Mouse (Mus musculus): ENCODE results near the gene Mta2. TPM values are rescaled to one million over a fixed set of nuclear protein-coding genes. Genes with fewer than 3 reads are reported as not detected.

Gene Mta2
- polyA plus RNA-seq, 1 experiment from 2014 or later, result 45.7 TPM

- peaks cover 17% of the 10 kb centered on the region; the same call in 1 of the 2 replicates for H3K4me1 ChIP-seq (ENCODE audit: insufficient read depth)
- H3K36me3 ChIP-seq (replicated peaks; ENCODE audit: insufficient read depth, low read length), result no peaks in the 10 kb centered on the region; the same call in 1 of the 2 replicates
- H3K9me3 ChIP-seq (ENCODE audit: low read length), result no peaks in the 10 kb centered on the region
- ATAC-seq, result no peak
- H3K4me2 ChIP-seq (ENCODE audit: low read depth, low read length), result no peak overlapping the region
- H3K27ac ChIP-seq (ENCODE audit: low read depth), result no peak overlapping the region
- TF ChIP-seq CTCF (IDR thresholded peaks at IDR 0.05; ENCODE audit: low read depth) (no peak), EP300 (IDR thresholded peaks at IDR 0.05; ENCODE audit: low read depth) (no peak)
- DNase-seq, result no peak
- no peak overlapping the region for H3K4me3 ChIP-seq (ENCODE audit: low read depth, low read length)
- 87% methylated on average over 6 of the region's 6 CpGs for WGBS (ENCODE audit: insufficient replicate concordance)
- H3K9ac ChIP-seq (replicated peaks), result no peak overlapping the region
- no peaks in the 10 kb centered on the region for H3K27me3 ChIP-seq (ENCODE audit: insufficient read depth, low read length)
These were observed 54.9 kb downstream of the Mta2 start for GRCm38 (mm10) chr19:8996601-8997000.

- H3K9ac ChIP-seq (replicated peaks), result no peak overlapping the region; the same call in 1 of the 2 replicates
- peak; percentile 75 for DNase-seq
- H3K36me3 ChIP-seq (replicated peaks; ENCODE audit: insufficient read depth, low read length), result no peaks in the 10 kb centered on the region; the same call in 1 of the 2 replicates
- ATAC-seq, result peak; percentile 85
- no peaks in the 10 kb centered on the region for H3K9me3 ChIP-seq (ENCODE audit: low read length)
- peaks cover 17% of the 10 kb centered on the region; the same call in 1 of the 2 replicates for H3K4me1 ChIP-seq (ENCODE audit: insufficient read depth)
- TF ChIP-seq CTCF (IDR thresholded peaks at IDR 0.05; ENCODE audit: low read depth), result 0 out of 2 replicates have a peak, but pooled peaks have one; percentile 9
- no peak for TF ChIP-seq EP300 (IDR thresholded peaks at IDR 0.05; ENCODE audit: low read depth)
- H3K4me3 ChIP-seq (ENCODE audit: low read depth, low read length), result no peak overlapping the region
- WGBS (ENCODE audit: insufficient replicate concordance), result 55% methylated on average over 4 of the region's 4 CpGs
- H3K4me2 ChIP-seq (ENCODE audit: low read depth, low read length), result no peak overlapping the region
- H3K27ac ChIP-seq (ENCODE audit: low read depth), result peak overlapping the region; percentile 2; the same call in 1 of the 2 replicates
- H3K27me3 ChIP-seq (ENCODE audit: insufficient read depth, low read length), result no peaks in the 10 kb centered on the region
These were observed 55.9 kb downstream of the Mta2 start for GRCm38 (mm10) chr19:8997546-8997945.

- no peak for DNase-seq
- H3K27me3 ChIP-seq (ENCODE audit: insufficient read depth, low read length), result no peaks in the 10 kb centered on the region
- ATAC-seq, result no peak
- H3K4me2 ChIP-seq (ENCODE audit: low read depth, low read length), result no peak overlapping the region
- no peak overlapping the region for H3K4me3 ChIP-seq (ENCODE audit: low read depth, low read length)
- H3K27ac ChIP-seq (ENCODE audit: low read depth), result no peak overlapping the region
- WGBS (ENCODE audit: insufficient replicate concordance), result 73% methylated on average over 6 of the region's 6 CpGs
- TF ChIP-seq CTCF (IDR thresholded peaks at IDR 0.05; ENCODE audit: low read depth) (no peak), EP300 (IDR thresholded peaks at IDR 0.05; ENCODE audit: low read depth) (no peak)
- H3K9ac ChIP-seq (replicated peaks), result no peak overlapping the region
- H3K36me3 ChIP-seq (replicated peaks; ENCODE audit: insufficient read depth, low read length), result no peaks in the 10 kb centered on the region; the same call in 1 of the 2 replicates
- H3K9me3 ChIP-seq (ENCODE audit: low read length), result no peaks in the 10 kb centered on the region
- peaks cover 17% of the 10 kb centered on the region; the same call in 1 of the 2 replicates for H3K4me1 ChIP-seq (ENCODE audit: insufficient read depth)
These were observed 56.9 kb downstream of the Mta2 start for GRCm38 (mm10) chr19:8998546-8998945.

- ATAC-seq, result no peak
- WGBS (ENCODE audit: insufficient replicate concordance), result 83% methylated on average over 4 of the region's 4 CpGs
- no peak for TF ChIP-seq CTCF (IDR thresholded peaks at IDR 0.05; ENCODE audit: low read depth)
- TF ChIP-seq EP300 (IDR thresholded peaks at IDR 0.05; ENCODE audit: low read depth), result no peak
These were observed 57.5 kb downstream of the Mta2 start for GRCm38 (mm10) chr19:8999223-8999622.

More at GRCm38 (mm10) chr19:8999223-8999622, 57.5 kb downstream of the Mta2 start:
- H3K4me3 ChIP-seq (ENCODE audit: low read depth, low read length), result no peak overlapping the region
- H3K27me3 ChIP-seq (ENCODE audit: insufficient read depth, low read length), result no peaks in the 10 kb centered on the region
- H3K9me3 ChIP-seq (ENCODE audit: low read length), result no peaks in the 10 kb centered on the region
- no peak overlapping the region for H3K9ac ChIP-seq (replicated peaks)
- H3K36me3 ChIP-seq (replicated peaks; ENCODE audit: insufficient read depth, low read length), result no peaks in the 10 kb centered on the region; the same call in 1 of the 2 replicates
- H3K4me2 ChIP-seq (ENCODE audit: low read depth, low read length), result no peak overlapping the region
- no peak for DNase-seq
- no peak overlapping the region for H3K27ac ChIP-seq (ENCODE audit: low read depth)
- peaks cover 17% of the 10 kb centered on the region; the same call in 1 of the 2 replicates for H3K4me1 ChIP-seq (ENCODE audit: insufficient read depth)

Other genes with a start within 250 kb of the Mta2 start
- gene Slc3a2, start 218.5 kb upstream of the Mta2 start, polyA plus RNA-seq (2015; fragmentation: Nextera tagmentation; extraction: Ambion mirVana), result 64.4 and 68.0 TPM in 2 replicates
- gene Wdr74, start 206.0 kb upstream of the Mta2 start, polyA plus RNA-seq (2015; fragmentation: Nextera tagmentation; extraction: Ambion mirVana), result 36.0 and 36.8 TPM in 2 replicates
- gene 1700092M07Rik, start 201.2 kb upstream of the Mta2 start, polyA plus RNA-seq (2015; fragmentation: Nextera tagmentation; extraction: Ambion mirVana), result 0.31 and 0.43 TPM in 2 replicates
- 36.3 and 37.5 TPM in 2 replicates for gene Stx5a, start 200.5 kb upstream of the Mta2 start, polyA plus RNA-seq (2015; fragmentation: Nextera tagmentation; extraction: Ambion mirVana)
- 47.9 and 49.9 TPM in 2 replicates for gene Nxf1, start 184.8 kb upstream of the Mta2 start, polyA plus RNA-seq (2015; fragmentation: Nextera tagmentation; extraction: Ambion mirVana)
- gene Tmem223, start 170.9 kb upstream of the Mta2 start, polyA plus RNA-seq (2015; fragmentation: Nextera tagmentation; extraction: Ambion mirVana), result 56.0 and 59.1 TPM in 2 replicates
- gene Tmem179b, start 167.4 kb upstream of the Mta2 start, polyA plus RNA-seq (2015; fragmentation: Nextera tagmentation; extraction: Ambion mirVana), result 76.3 and 80.3 TPM in 2 replicates
- gene Taf6l, start 155.5 kb upstream of the Mta2 start, polyA plus RNA-seq (2015; fragmentation: Nextera tagmentation; extraction: Ambion mirVana), result 6.6 and 7.9 TPM in 2 replicates
- gene Polr2g, start 143.3 kb upstream of the Mta2 start, polyA plus RNA-seq (2015; fragmentation: Nextera tagmentation; extraction: Ambion mirVana), result 61.7 and 63.3 TPM in 2 replicates
- gene Zbtb3, start 139.3 kb upstream of the Mta2 start, polyA plus RNA-seq (2015; fragmentation: Nextera tagmentation; extraction: Ambion mirVana), result 0.82 and 0.91 TPM in 2 replicates
- 9.8 and 12.5 TPM in 2 replicates for gene Ttc9c, start 122.5 kb upstream of the Mta2 start, polyA plus RNA-seq (2015; fragmentation: Nextera tagmentation; extraction: Ambion mirVana)
- gene Hnrnpul2, start 121.9 kb upstream of the Mta2 start, polyA plus RNA-seq (2015; fragmentation: Nextera tagmentation; extraction: Ambion mirVana), result 2.1 and 2.3 TPM in 2 replicates
- not detected in 2 replicates for gene AC129217.1, start 112.1 kb upstream of the Mta2 start, polyA plus RNA-seq (2015; fragmentation: Nextera tagmentation; extraction: Ambion mirVana)
- 30.5 and 32.7 TPM in 2 replicates for gene Bscl2, start 104.4 kb upstream of the Mta2 start, polyA plus RNA-seq (2015; fragmentation: Nextera tagmentation; extraction: Ambion mirVana)
- 0.08 and 0.23 TPM in 2 replicates for gene Gng3, start 102.7 kb upstream of the Mta2 start, polyA plus RNA-seq (2015; fragmentation: Nextera tagmentation; extraction: Ambion mirVana)
- 0.24 and 0.26 TPM in 2 replicates for gene Lrrn4cl, start 91.1 kb upstream of the Mta2 start, polyA plus RNA-seq (2015; fragmentation: Nextera tagmentation; extraction: Ambion mirVana)
- gene Ubxn1, start 70.4 kb upstream of the Mta2 start, polyA plus RNA-seq (2015; fragmentation: Nextera tagmentation; extraction: Ambion mirVana), result 147 TPM in 2 replicates
- gene Uqcc3, start 61.0 kb upstream of the Mta2 start, polyA plus RNA-seq (2015; fragmentation: Nextera tagmentation; extraction: Ambion mirVana), result 48.6 and 52.6 TPM in 2 replicates
- gene Lbhd1, start 58.1 kb upstream of the Mta2 start, polyA plus RNA-seq (2015; fragmentation: Nextera tagmentation; extraction: Ambion mirVana), result 27.5 and 31.3 TPM in 2 replicates
- not detected in 2 replicates for gene Gm49403, start 57.9 kb upstream of the Mta2 start, polyA plus RNA-seq (2015; fragmentation: Nextera tagmentation; extraction: Ambion mirVana)
- gene 1810009A15Rik, start 53.0 kb upstream of the Mta2 start, polyA plus RNA-seq (2015; fragmentation: Nextera tagmentation; extraction: Ambion mirVana), result 30.5 and 32.5 TPM in 2 replicates
- gene Gm49416, start 52.9 kb upstream of the Mta2 start, polyA plus RNA-seq (2015; fragmentation: Nextera tagmentation; extraction: Ambion mirVana), result not detected in 2 replicates
- gene Ints5, start 48.9 kb upstream of the Mta2 start, polyA plus RNA-seq (2015; fragmentation: Nextera tagmentation; extraction: Ambion mirVana), result 11.4 and 12.1 TPM in 2 replicates
- 29.4 and 32.4 TPM in 2 replicates for gene Ganab, start 43.8 kb upstream of the Mta2 start, polyA plus RNA-seq (2015; fragmentation: Nextera tagmentation; extraction: Ambion mirVana)
- gene B3gat3, start 21.5 kb upstream of the Mta2 start, polyA plus RNA-seq (2015; fragmentation: Nextera tagmentation; extraction: Ambion mirVana), result 20.2 and 22.3 TPM in 2 replicates
- gene Rom1, start 12.5 kb upstream of the Mta2 start, polyA plus RNA-seq (2015; fragmentation: Nextera tagmentation; extraction: Ambion mirVana), result 2.0 and 2.5 TPM in 2 replicates
- 8.0 and 9.5 TPM in 2 replicates for gene Eml3, start 12.3 kb upstream of the Mta2 start, polyA plus RNA-seq (2015; fragmentation: Nextera tagmentation; extraction: Ambion mirVana)
- 9.0 and 10.7 TPM in 2 replicates for gene Tut1, start 12.0 kb downstream of the Mta2 start, polyA plus RNA-seq (2015; fragmentation: Nextera tagmentation; extraction: Ambion mirVana)
- gene Eef1g, start 25.2 kb downstream of the Mta2 start, polyA plus RNA-seq (2015; fragmentation: Nextera tagmentation; extraction: Ambion mirVana), result 129 and 134 TPM in 2 replicates
- gene Ahnak, start 47.4 kb downstream of the Mta2 start, polyA plus RNA-seq (2015; fragmentation: Nextera tagmentation; extraction: Ambion mirVana), result 3.5 and 4.0 TPM in 2 replicates
- 0.85 and 3.7 TPM in 2 replicates for gene Scgb1a1, start 146.1 kb downstream of the Mta2 start, polyA plus RNA-seq (2015; fragmentation: Nextera tagmentation; extraction: Ambion mirVana)
- 7.0 and 8.3 TPM in 2 replicates for gene Asrgl1, start 193.8 kb downstream of the Mta2 start, polyA plus RNA-seq (2015; fragmentation: Nextera tagmentation; extraction: Ambion mirVana)

Measured in liver, postnatal 0 days (tissue).